Mouse (Mus musculus): ENCODE measurements at regions not wholly inside any gene's neighbourhood (a gene's known extent, or its start where the extent isn't known, plus 50 kb on each side); places are given as distances from the start of the nearest gene placed in this dataset.

GRCm38 (mm10) chr17:27341952-27342890 lies 138.0 kb upstream of the Lemd2 start:
- Histone ChIP-seq H3K36me3 (ENCODE audit: control insufficient read depth, insufficient read depth, low read length) (no peaks in the 10 kb centered on the region), H3K4me1 (ENCODE audit: control insufficient read depth, insufficient read depth, low read depth, low read length) (no peaks in the 10 kb centered on the region; the same call in 1 of the 2 replicates), H3K27me3 (replicated peaks; ENCODE audit: control insufficient read depth, insufficient read depth, low read length) (no peaks in the 10 kb centered on the region), H3K9me3 (ENCODE audit: control insufficient read depth, low read length) (no peaks in the 10 kb centered on the region), H3K9ac (ENCODE audit: low read depth, low read length) (no peak overlapping the region), H3K4me3 (ENCODE audit: low read length) (no peak overlapping the region), H3K27ac (ENCODE audit: low read depth, low read length) (no peak overlapping the region), H3K4me2 (ENCODE audit: low read length) (no peak overlapping the region)
- WGBS = 70% methylated on average over 10 of the region's 14 CpGs
- no peak for ATAC-seq

DNA sequence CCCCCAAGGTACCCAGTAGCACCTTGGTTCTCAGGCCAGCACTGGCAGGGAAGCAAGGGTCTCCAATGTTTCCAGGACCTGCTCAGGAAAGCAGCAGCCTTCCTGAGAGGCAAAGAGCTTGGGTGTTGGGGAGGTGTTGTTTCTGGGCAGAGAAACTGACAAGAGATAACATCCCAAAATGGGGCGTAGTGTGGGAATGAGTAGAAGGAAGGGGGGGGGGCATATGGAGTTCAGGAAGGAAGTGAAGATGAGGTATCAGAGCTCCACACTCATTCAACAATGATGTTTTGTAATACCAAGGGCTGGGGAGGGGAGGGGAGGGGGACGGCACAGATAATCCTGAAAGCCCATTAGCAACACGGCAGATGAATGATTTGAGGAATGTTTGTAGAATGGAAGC lies 135.6 kb upstream of the Lemd2 start:
- Histone ChIP-seq H3K27ac (ENCODE audit: low read depth, low read length) (no peak overlapping the region), H3K4me3 (ENCODE audit: low read length) (no peak overlapping the region), H3K9me3 (ENCODE audit: control insufficient read depth, low read length) (no peaks in the 10 kb centered on the region), H3K4me1 (ENCODE audit: control insufficient read depth, insufficient read depth, low read depth, low read length) (no peaks in the 10 kb centered on the region; the same call in 1 of the 2 replicates), H3K4me2 (ENCODE audit: low read length) (no peak overlapping the region), H3K9ac (ENCODE audit: low read depth, low read length) (no peak overlapping the region), H3K27me3 (replicated peaks; ENCODE audit: control insufficient read depth, insufficient read depth, low read length) (no peaks in the 10 kb centered on the region), H3K36me3 (ENCODE audit: control insufficient read depth, insufficient read depth, low read length) (no peaks in the 10 kb centered on the region)
- 81% methylated on average over 3 of the region's 3 CpGs for WGBS
- no peak for ATAC-seq

GRCm38 (mm10) chr17:27339261-27339660 lies 135.0 kb upstream of the Lemd2 start:
- Histone ChIP-seq H3K36me3 (ENCODE audit: control insufficient read depth, insufficient read depth, low read length) (no peaks in the 10 kb centered on the region), H3K9ac (ENCODE audit: low read depth, low read length) (no peak overlapping the region), H3K4me3 (ENCODE audit: low read length) (no peak overlapping the region), H3K9me3 (ENCODE audit: control insufficient read depth, low read length) (no peaks in the 10 kb centered on the region), H3K4me2 (ENCODE audit: low read length) (no peak overlapping the region), H3K4me1 (ENCODE audit: control insufficient read depth, insufficient read depth, low read depth, low read length) (no peaks in the 10 kb centered on the region; the same call in 1 of the 2 replicates), H3K27ac (ENCODE audit: low read depth, low read length) (no peak overlapping the region), H3K27me3 (replicated peaks; ENCODE audit: control insufficient read depth, insufficient read depth, low read length) (no peaks in the 10 kb centered on the region)
- ATAC-seq = no peak
- 49% methylated on average over 2 of the region's 2 CpGs for WGBS

GRCm38 (mm10) chr17:27335621-27336020 lies 131.4 kb upstream of the Lemd2 start:
- no peaks in the 10 kb centered on the region for H3K27me3 ChIP-seq (replicated peaks; ENCODE audit: control insufficient read depth, insufficient read depth, low read length)
- no peak overlapping the region for H3K4me2 ChIP-seq (ENCODE audit: low read length)
- 53% methylated on average over 4 of the region's 4 CpGs for WGBS
- H3K27ac ChIP-seq (ENCODE audit: low read depth, low read length) = no peak overlapping the region
- H3K4me3 ChIP-seq (ENCODE audit: low read length) = no peak overlapping the region
- no peaks in the 10 kb centered on the region for H3K36me3 ChIP-seq (ENCODE audit: control insufficient read depth, insufficient read depth, low read length)
- no peak overlapping the region for H3K9ac ChIP-seq (ENCODE audit: low read depth, low read length)
- no peaks in the 10 kb centered on the region for H3K9me3 ChIP-seq (ENCODE audit: control insufficient read depth, low read length)
- ATAC-seq = no peak
- H3K4me1 ChIP-seq (ENCODE audit: control insufficient read depth, insufficient read depth, low read depth, low read length) = no peaks in the 10 kb centered on the region; the same call in 1 of the 2 replicates

GRCm38 (mm10) chr17:27333593-27333992 lies 129.3 kb upstream of the Lemd2 start:
- H3K4me1 ChIP-seq (ENCODE audit: control insufficient read depth, insufficient read depth, low read depth, low read length) = no peaks in the 10 kb centered on the region; the same call in 1 of the 2 replicates
- ATAC-seq = no peak
- H3K4me2 ChIP-seq (ENCODE audit: low read length) = no peak overlapping the region
- no peak overlapping the region for H3K27ac ChIP-seq (ENCODE audit: low read depth, low read length)
- no peaks in the 10 kb centered on the region for H3K27me3 ChIP-seq (replicated peaks; ENCODE audit: control insufficient read depth, insufficient read depth, low read length)
- no peak overlapping the region for H3K4me3 ChIP-seq (ENCODE audit: low read length)
- H3K9me3 ChIP-seq (ENCODE audit: control insufficient read depth, low read length) = no peaks in the 10 kb centered on the region
- H3K36me3 ChIP-seq (ENCODE audit: control insufficient read depth, insufficient read depth, low read length) = no peaks in the 10 kb centered on the region
- 82% methylated on average over 16 of the region's 16 CpGs for WGBS
- no peak overlapping the region for H3K9ac ChIP-seq (ENCODE audit: low read depth, low read length)

- no peaks in the 10 kb centered on the region; the same call in 1 of the 2 replicates for H3K4me1 ChIP-seq (ENCODE audit: control insufficient read depth, insufficient read depth, low read depth, low read length)
- no peak for ATAC-seq
- no peaks in the 10 kb centered on the region for H3K27me3 ChIP-seq (replicated peaks; ENCODE audit: control insufficient read depth, insufficient read depth, low read length)
- no peak overlapping the region for H3K9ac ChIP-seq (ENCODE audit: low read depth, low read length)
- H3K36me3 ChIP-seq (ENCODE audit: control insufficient read depth, insufficient read depth, low read length) = no peaks in the 10 kb centered on the region
- H3K9me3 ChIP-seq (ENCODE audit: control insufficient read depth, low read length) = no peaks in the 10 kb centered on the region
- WGBS = 78% methylated on average over 6 of the region's 6 CpGs
- H3K4me3 ChIP-seq (ENCODE audit: low read length) = no peak overlapping the region
- H3K27ac ChIP-seq (ENCODE audit: low read depth, low read length) = no peak overlapping the region
- no peak overlapping the region for H3K4me2 ChIP-seq (ENCODE audit: low read length)
Observed at GRCm38 (mm10) chr17:27333141-27333540, 128.9 kb upstream of the Lemd2 start.

- 83% methylated on average over 4 of the region's 4 CpGs for WGBS
- Histone ChIP-seq H3K27ac (ENCODE audit: low read depth, low read length) (no peak overlapping the region), H3K4me1 (ENCODE audit: control insufficient read depth, insufficient read depth, low read depth, low read length) (no peaks in the 10 kb centered on the region), H3K4me3 (ENCODE audit: low read length) (no peak overlapping the region), H3K9me3 (ENCODE audit: control insufficient read depth, low read length) (no peaks in the 10 kb centered on the region), H3K9ac (ENCODE audit: low read depth, low read length) (no peak overlapping the region), H3K4me2 (ENCODE audit: low read length) (no peak overlapping the region), H3K27me3 (replicated peaks; ENCODE audit: control insufficient read depth, insufficient read depth, low read length) (no peaks in the 10 kb centered on the region), H3K36me3 (ENCODE audit: control insufficient read depth, insufficient read depth, low read length) (no peaks in the 10 kb centered on the region)
- ATAC-seq = no peak
Observed at GRCm38 (mm10) chr17:27332076-27332475, 127.8 kb upstream of the Lemd2 start.

DNA sequence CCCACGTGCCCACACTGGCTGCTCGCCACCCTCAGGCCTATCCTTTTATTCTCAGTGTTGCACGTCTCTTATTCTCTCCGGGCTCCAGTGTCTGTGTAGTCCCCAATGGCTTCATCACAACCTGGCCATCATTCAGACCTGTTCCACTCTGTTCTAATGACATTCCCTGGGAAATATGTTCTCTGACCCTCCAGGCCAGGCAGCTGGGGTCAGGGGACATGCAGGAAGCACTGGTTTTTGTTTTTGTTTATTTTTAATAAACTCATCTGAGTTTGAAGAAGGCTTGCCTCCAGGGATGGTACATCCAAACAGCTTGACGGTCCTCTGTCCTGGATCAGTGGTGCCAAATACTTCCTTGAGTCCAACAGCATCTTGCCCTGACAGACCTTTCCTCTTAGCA lies 127.4 kb upstream of the Lemd2 start:
- H3K9ac ChIP-seq (ENCODE audit: low read depth, low read length) = no peak overlapping the region
- H3K4me1 ChIP-seq (ENCODE audit: control insufficient read depth, insufficient read depth, low read depth, low read length) = no peaks in the 10 kb centered on the region
- H3K27me3 ChIP-seq (replicated peaks; ENCODE audit: control insufficient read depth, insufficient read depth, low read length) = no peaks in the 10 kb centered on the region
- H3K36me3 ChIP-seq (ENCODE audit: control insufficient read depth, insufficient read depth, low read length) = no peaks in the 10 kb centered on the region
- H3K9me3 ChIP-seq (ENCODE audit: control insufficient read depth, low read length) = no peaks in the 10 kb centered on the region
- H3K4me2 ChIP-seq (ENCODE audit: low read length) = no peak overlapping the region
- no peak overlapping the region for H3K27ac ChIP-seq (ENCODE audit: low read depth, low read length)
- no peak overlapping the region for H3K4me3 ChIP-seq (ENCODE audit: low read length)
- WGBS = 67% methylated on average over 5 of the region's 5 CpGs
- ATAC-seq = no peak

DNA sequence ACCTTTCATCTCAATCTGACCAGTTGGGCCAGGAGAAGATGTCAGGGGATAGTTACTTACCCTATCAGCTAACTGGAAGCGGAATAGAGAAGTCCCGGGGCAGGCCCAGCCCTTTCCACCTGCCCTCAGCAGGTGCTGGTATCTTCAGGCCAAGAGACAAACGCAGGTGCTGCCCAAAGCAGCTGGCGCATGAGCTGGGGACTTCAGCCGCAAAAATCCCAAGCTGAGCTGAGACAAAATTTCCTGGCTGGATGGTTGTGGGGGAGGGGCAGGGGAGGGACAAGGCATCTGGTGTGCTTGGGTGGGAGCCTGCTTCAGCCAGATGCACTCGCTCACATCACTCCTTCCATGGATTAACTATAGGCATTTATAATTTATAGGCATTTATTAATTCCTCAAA lies 125.5 kb upstream of the Lemd2 start:
- H3K36me3 ChIP-seq (ENCODE audit: control insufficient read depth, insufficient read depth, low read length) = no peaks in the 10 kb centered on the region
- no peak overlapping the region for H3K27ac ChIP-seq (ENCODE audit: low read depth, low read length)
- no peak for ATAC-seq
- no peaks in the 10 kb centered on the region for H3K4me1 ChIP-seq (ENCODE audit: control insufficient read depth, insufficient read depth, low read depth, low read length)
- 47% methylated on average over 6 of the region's 6 CpGs for WGBS
- H3K4me2 ChIP-seq (ENCODE audit: low read length) = no peak overlapping the region
- no peaks in the 10 kb centered on the region for H3K27me3 ChIP-seq (replicated peaks; ENCODE audit: control insufficient read depth, insufficient read depth, low read length)
- H3K9ac ChIP-seq (ENCODE audit: low read depth, low read length) = no peak overlapping the region
- no peak overlapping the region for H3K4me3 ChIP-seq (ENCODE audit: low read length)
- no peaks in the 10 kb centered on the region for H3K9me3 ChIP-seq (ENCODE audit: control insufficient read depth, low read length)

Data from hindbrain, embryonic 16.5 days (tissue).